8 mouse cellular contexts compared by ENCODE assay signal in genomic region chr2:129879817-129880216, GRCm38 (mm10).
DNase-seq lines count a peak whose midpoint lies in the region; ATAC-seq and TF ChIP-seq lines count a peak whose summit lies in the region.

No protein-coding gene starts in this region.

- no peak overlapping the region for H3K9ac ChIP-seq in neural tube, embryonic 15.5 days (replicated peaks)
- no peak overlapping the region for H3K9ac ChIP-seq in forebrain, embryonic 16.5 days (replicated peaks; ENCODE audit: low read depth, low read length)
- H3K9ac ChIP-seq in kidney, embryonic 15.5 days = no peak overlapping the region
- no peak overlapping the region for H3K9ac ChIP-seq in limb, embryonic 14.5 days (ENCODE audit: low read depth, low read length, severe bottlenecking)
- H3K9ac ChIP-seq in neural tube, embryonic 14.5 days (replicated peaks; ENCODE audit: low read depth, low read length) = no peak overlapping the region

- H3K4me3 ChIP-seq in neural tube, embryonic 15.5 days (replicated peaks) = no peak overlapping the region
- H3K4me3 ChIP-seq in forebrain, embryonic 16.5 days (replicated peaks; ENCODE audit: low read length) = no peak overlapping the region
- no peak overlapping the region for H3K4me3 ChIP-seq in kidney, embryonic 15.5 days (replicated peaks)
- no peak overlapping the region for H3K4me3 ChIP-seq in limb, embryonic 14.5 days (replicated peaks; ENCODE audit: low read length)
- H3K4me3 ChIP-seq in neural tube, embryonic 14.5 days (ENCODE audit: low read depth, low read length) = no peak overlapping the region

- TF ChIP-seq POLR2A in limb, embryonic 14.5 days (IDR thresholded peaks at IDR 0.05; ENCODE audit: borderline replicate concordance, extremely low read depth, insufficient read depth, insufficient read length) = no peak

- no peak overlapping the region for H3K4me2 ChIP-seq in neural tube, embryonic 15.5 days
- no peak overlapping the region for H3K4me2 ChIP-seq in forebrain, embryonic 16.5 days (ENCODE audit: low read length)
- H3K4me2 ChIP-seq in kidney, embryonic 15.5 days = no peak overlapping the region
- no peak overlapping the region for H3K4me2 ChIP-seq in limb, embryonic 14.5 days (replicated peaks; ENCODE audit: low read depth, low read length, severe bottlenecking)
- no peak overlapping the region for H3K4me2 ChIP-seq in neural tube, embryonic 14.5 days (ENCODE audit: low read depth, low read length)

- 38% methylated on average over 3 of the region's 3 CpGs for WGBS in neural tube, embryonic 15.5 days
- 41% methylated on average over 3 of the region's 3 CpGs for WGBS in forebrain, embryonic 16.5 days
- 40% methylated on average over 3 of the region's 3 CpGs for WGBS in kidney, embryonic 15.5 days
- WGBS in limb, embryonic 14.5 days = 29% methylated on average over 3 of the region's 3 CpGs
- 34% methylated on average over 3 of the region's 3 CpGs for WGBS in neural tube, embryonic 14.5 days

- no peaks in the 10 kb centered on the region for H3K27me3 ChIP-seq in neural tube, embryonic 15.5 days (replicated peaks)
- H3K27me3 ChIP-seq in forebrain, embryonic 16.5 days (replicated peaks; ENCODE audit: control insufficient read depth, insufficient read depth, low read length) = no peaks in the 10 kb centered on the region
- no peaks in the 10 kb centered on the region; the same call in 1 of the 2 replicates for H3K27me3 ChIP-seq in kidney, embryonic 15.5 days
- H3K27me3 ChIP-seq in limb, embryonic 14.5 days (ENCODE audit: control insufficient read depth, insufficient read depth, low read length) = no peaks in the 10 kb centered on the region
- H3K27me3 ChIP-seq in neural tube, embryonic 14.5 days (ENCODE audit: control insufficient read depth, insufficient read depth, low read length) = no peaks in the 10 kb centered on the region

- no peak overlapping the region for H3K27ac ChIP-seq in neural tube, embryonic 15.5 days (replicated peaks)
- no peak overlapping the region for H3K27ac ChIP-seq in forebrain, embryonic 16.5 days (ENCODE audit: low read length)
- H3K27ac ChIP-seq in kidney, embryonic 15.5 days = no peak overlapping the region
- no peak overlapping the region for H3K27ac ChIP-seq in limb, embryonic 14.5 days (replicated peaks; ENCODE audit: low read depth, low read length)
- no peak overlapping the region for H3K27ac ChIP-seq in neural tube, embryonic 14.5 days (ENCODE audit: low read depth, low read length)

- peak; percentile 33 for DNase-seq in neural tube, embryonic 10.5 days (ENCODE audit: extremely low spot score, low spot score)
- DNase-seq in limb, embryonic 14.5 days (ENCODE audit: low spot score) = peak; percentile 71
- peak; percentile 40 for DNase-seq in thymus, postnatal 14 days

- H3K4me1 ChIP-seq in neural tube, embryonic 15.5 days = no peaks in the 10 kb centered on the region
- no peaks in the 10 kb centered on the region for H3K4me1 ChIP-seq in forebrain, embryonic 16.5 days (replicated peaks; ENCODE audit: control insufficient read depth, insufficient read depth, low read length)
- no peaks in the 10 kb centered on the region for H3K4me1 ChIP-seq in kidney, embryonic 15.5 days
- H3K4me1 ChIP-seq in limb, embryonic 14.5 days (ENCODE audit: control insufficient read depth, insufficient read depth, low read length) = no peaks in the 10 kb centered on the region
- no peaks in the 10 kb centered on the region for H3K4me1 ChIP-seq in neural tube, embryonic 14.5 days (ENCODE audit: control insufficient read depth, insufficient read depth, low read length)

- no peak for ATAC-seq in neural tube, embryonic 15.5 days (ENCODE audit: low FRiP score)
- ATAC-seq in cerebellum, adult (ENCODE audit: insufficient number of reproducible peaks, low FRiP score, low TSS enrichment) = peak; percentile 66
- peak; percentile 55 for ATAC-seq in forebrain, embryonic 16.5 days
- ATAC-seq in kidney, embryonic 15.5 days (replicated peaks; ENCODE audit: low FRiP score) = peak; percentile 43; the same call in 1 of the 2 replicates
- ATAC-seq in limb, embryonic 14.5 days (ENCODE audit: low FRiP score, low read depth) = no peak
- ATAC-seq in neural tube, embryonic 14.5 days (ENCODE audit: low read depth) = peak; percentile 82; the same call in 1 of the 2 replicates

- no peaks in the 10 kb centered on the region for H3K9me3 ChIP-seq in neural tube, embryonic 15.5 days (replicated peaks)
- no peaks in the 10 kb centered on the region for H3K9me3 ChIP-seq in forebrain, embryonic 16.5 days (ENCODE audit: control insufficient read depth, low read length)
- no peaks in the 10 kb centered on the region for H3K9me3 ChIP-seq in kidney, embryonic 15.5 days (replicated peaks)
- H3K9me3 ChIP-seq in limb, embryonic 14.5 days (ENCODE audit: control insufficient read depth, low read length) = no peaks in the 10 kb centered on the region
- no peaks in the 10 kb centered on the region for H3K9me3 ChIP-seq in neural tube, embryonic 14.5 days (ENCODE audit: control insufficient read depth, low read length)

- no peaks in the 10 kb centered on the region for H3K36me3 ChIP-seq in neural tube, embryonic 15.5 days
- H3K36me3 ChIP-seq in forebrain, embryonic 16.5 days (ENCODE audit: control insufficient read depth, insufficient read depth) = no peaks in the 10 kb centered on the region
- H3K36me3 ChIP-seq in kidney, embryonic 15.5 days = no peaks in the 10 kb centered on the region
- no peaks in the 10 kb centered on the region for H3K36me3 ChIP-seq in limb, embryonic 14.5 days (ENCODE audit: control insufficient read depth, insufficient read depth, low read length)
- no peaks in the 10 kb centered on the region for H3K36me3 ChIP-seq in neural tube, embryonic 14.5 days (ENCODE audit: control insufficient read depth, insufficient read depth, low read length)

Comparison
In these comparisons a context has a peak if more than half of its experiments do, and no peak if none do; other contexts are left out.
1. ATAC-seq: peak in cerebellum, adult (single experiment), forebrain, embryonic 16.5 days (single experiment), kidney, embryonic 15.5 days (single experiment) and neural tube, embryonic 14.5 days (single experiment); none in neural tube, embryonic 15.5 days (single experiment) and limb, embryonic 14.5 days (single experiment).
2. Peak in every context shown above with its lines, with median percentiles within 50 percentile points of each other: DNase-seq.